In the genomic region with DNA sequence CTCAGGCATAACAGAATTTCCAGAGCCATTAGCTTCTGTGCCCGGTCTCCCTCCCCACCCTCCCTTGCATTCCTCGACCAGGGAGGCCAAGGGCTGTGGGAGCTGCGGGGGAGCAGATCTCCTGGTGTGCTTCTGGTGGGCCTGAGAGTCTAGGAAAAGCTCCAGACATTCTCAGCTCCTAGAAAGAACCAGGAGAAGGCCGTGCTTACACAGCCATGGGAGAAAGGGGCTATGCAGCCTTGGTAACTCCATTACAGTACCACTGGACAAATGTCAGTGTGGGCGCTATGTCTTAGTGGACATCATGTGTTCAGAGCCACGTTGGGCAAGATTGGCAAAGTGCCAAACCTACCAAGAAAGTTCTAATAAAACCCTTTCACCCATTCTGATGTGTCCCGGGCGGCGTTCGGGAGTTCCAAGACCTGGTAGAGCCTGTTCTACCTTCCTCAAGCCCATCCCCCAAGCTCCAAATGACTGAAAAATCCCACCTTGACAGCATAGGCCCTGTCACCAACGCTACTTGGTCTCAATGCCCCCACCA, we compare ENCODE assay signal across 8 mouse cellular contexts. TPM values are rescaled to one million over a fixed set of nuclear protein-coding genes. Genes with fewer than 3 reads are reported as not detected.
A peak's percentile ranks its signal among the peaks of the same experiment; 100 is the strongest.
DNase-seq lines count a peak whose midpoint lies in the region; ATAC-seq and TF ChIP-seq lines count a peak whose summit lies in the region.

No protein-coding gene starts in this region.

- H3K36me3 ChIP-seq in heart, embryonic 13.5 days, result peaks cover 26% of the 10 kb centered on the region
- no peaks in the 10 kb centered on the region for H3K36me3 ChIP-seq in midbrain, embryonic 11.5 days (ENCODE audit: control insufficient read depth, insufficient read depth, low read length)

- peaks cover 14% of the 10 kb centered on the region for H3K4me1 ChIP-seq in cerebellum, adult 2 months (ENCODE audit: control insufficient read depth, insufficient read depth, low read length)
- H3K4me1 ChIP-seq in bone marrow, adult 2 months (ENCODE audit: control insufficient read depth, insufficient read depth, low read length), result peaks cover 3% of the 10 kb centered on the region
- H3K4me1 ChIP-seq in heart, embryonic 13.5 days, result peaks cover 54% of the 10 kb centered on the region
- H3K4me1 ChIP-seq in midbrain, embryonic 11.5 days (ENCODE audit: control insufficient read depth, insufficient read depth, low read length), result peaks cover 11% of the 10 kb centered on the region; the same call in 1 of the 2 replicates

- peak; percentile 46 to 56 for DNase-seq in cerebellum, adult 2 months
- DNase-seq in cerebellum, adult 8-10 months, result no peak
- peak; percentile 62 for DNase-seq in kidney, postnatal 10 days
- DNase-seq in midbrain, embryonic 11.5 days (ENCODE audit: low spot score, missing footprints), result peak; percentile 72
- no peak for DNase-seq in layer of hippocampus, postnatal 25 days (ENCODE audit: extremely low spot score in 1 of 2, low spot score in 1 of 2)
- DNase-seq in frontal cortex, adult 2 months (ENCODE audit: extremely low spot score in 1 of 2, low spot score in 1 of 2), result no peak

- peak overlapping the region; percentile 90 for H3K4me3 ChIP-seq in cerebellum, adult 2 months (replicated peaks; ENCODE audit: insufficient read depth, low read depth, low read length)
- peak overlapping the region; percentile 76 for H3K4me3 ChIP-seq in bone marrow, adult 2 months (replicated peaks; ENCODE audit: control insufficient read depth, low read depth, low read length)
- peak overlapping the region; percentile 94 for H3K4me3 ChIP-seq in heart, embryonic 13.5 days
- peak overlapping the region; percentile 47 for H3K4me3 ChIP-seq in midbrain, embryonic 11.5 days (ENCODE audit: low read depth, low read length)

- no peak overlapping the region; the same call in 1 of the 2 replicates for H3K27ac ChIP-seq in cerebellum, adult 2 months (ENCODE audit: insufficient read depth, low read length)
- H3K27ac ChIP-seq in bone marrow, adult 2 months (ENCODE audit: control insufficient read depth, insufficient read depth, low read depth, low read length, poor library complexity), result peak overlapping the region; percentile 58
- H3K27ac ChIP-seq in heart, embryonic 13.5 days (replicated peaks), result peak overlapping the region; percentile 92
- no peak overlapping the region for H3K27ac ChIP-seq in midbrain, embryonic 11.5 days (ENCODE audit: low read depth, low read length)

- H3K27me3 ChIP-seq in cerebellum, adult 2 months (ENCODE audit: control insufficient read depth, insufficient read depth, low read length), result no peaks in the 10 kb centered on the region
- no peaks in the 10 kb centered on the region for H3K27me3 ChIP-seq in heart, embryonic 13.5 days (replicated peaks)
- H3K27me3 ChIP-seq in midbrain, embryonic 11.5 days (ENCODE audit: control insufficient read depth, insufficient read depth, low read length), result peaks cover 22% of the 10 kb centered on the region

- no peak for TF ChIP-seq CTCF in cerebellum, adult 2 months (IDR thresholded peaks at IDR 0.05; ENCODE audit: borderline replicate concordance, insufficient read depth, low read depth, low read length)
- no peak for TF ChIP-seq CTCF in bone marrow, adult 2 months (IDR thresholded peaks at IDR 0.05; ENCODE audit: control insufficient read depth, insufficient read depth, low read length)

- ATAC-seq in heart, embryonic 13.5 days (ENCODE audit: extremely low read depth, insufficient number of reproducible peaks, low FRiP score, low TSS enrichment), result 0 out of 2 replicates have a peak, but pooled peaks have one; percentile 3
- ATAC-seq in midbrain, embryonic 11.5 days (ENCODE audit: low FRiP score), result no peak

- peak overlapping the region; percentile 98 for H3K4me2 ChIP-seq in heart, embryonic 13.5 days
- H3K4me2 ChIP-seq in midbrain, embryonic 11.5 days, result peak overlapping the region; percentile 97

- WGBS in cerebellum, adult 2 months, result 12% methylated on average over 11 of the region's 11 CpGs
- 63% methylated on average over 11 of the region's 11 CpGs for WGBS in bone marrow, adult 2 months
- WGBS in heart, embryonic 13.5 days, result 9% methylated on average over 11 of the region's 11 CpGs
- WGBS in midbrain, embryonic 11.5 days, result 14% methylated on average over 11 of the region's 11 CpGs

- TF ChIP-seq POLR2A in cerebellum, adult 2 months (IDR thresholded peaks at IDR 0.05; ENCODE audit: borderline replicate concordance, insufficient read depth, low read length), result no peak
- TF ChIP-seq POLR2A in bone marrow, adult 2 months (IDR thresholded peaks at IDR 0.05; ENCODE audit: borderline replicate concordance, control insufficient read depth, low read depth, low read length), result no peak

- peak overlapping the region; percentile 97 for H3K9ac ChIP-seq in heart, embryonic 13.5 days
- peak overlapping the region; percentile 64 for H3K9ac ChIP-seq in midbrain, embryonic 11.5 days (ENCODE audit: low read length)

- H3K9me3 ChIP-seq in heart, embryonic 13.5 days, result no peaks in the 10 kb centered on the region
- H3K9me3 ChIP-seq in midbrain, embryonic 11.5 days (ENCODE audit: control insufficient read depth, low read length), result no peaks in the 10 kb centered on the region

RNA-seq across cellular contexts. Expression of gene Lmna, which starts 7.7 kb away (rescaled TPM):
- polyA plus RNA-seq in cerebellum, adult 2 months (2012; rRNA removed), result 51.4 and 57.1 TPM in 2 replicates
- 58.9 and 69.6 TPM in 2 replicates for polyA plus RNA-seq in bone marrow, adult 2 months (2011; ENCODE audit: insufficient read depth, insufficient read length, low replicate concordance, missing spikeins)
- 86.7 and 97.1 TPM in 2 replicates for polyA plus RNA-seq in heart, embryonic 13.5 days (2015; fragmentation: Nextera tagmentation; extraction: Ambion mirVana)
- polyA plus RNA-seq in midbrain, embryonic 11.5 days (2014; fragmentation: Nextera tagmentation; extraction: Ambion mirVana), result 17.9 and 21.2 TPM in 2 replicates
- 10 to 100 TPM; 35.6 to 38.8 TPM for total RNA-seq in layer of hippocampus, postnatal 25 days (2021)
- polyA plus RNA-seq in frontal cortex, adult 2 months (2012; rRNA removed), result 52.5 and 53.9 TPM in 2 replicates

RNA-seq across cellular contexts. Expression of gene Mex3a, which starts 30.1 kb away (rescaled TPM):
- 1.2 and 1.3 TPM in 2 replicates for polyA plus RNA-seq in cerebellum, adult 2 months (2012; rRNA removed)
- polyA plus RNA-seq in bone marrow, adult 2 months (2011; ENCODE audit: insufficient read depth, insufficient read length, low replicate concordance, missing spikeins), result 0.77 and 2.2 TPM in 2 replicates
- polyA plus RNA-seq in heart, embryonic 13.5 days (2015; fragmentation: Nextera tagmentation; extraction: Ambion mirVana), result 9.9 and 10.1 TPM in 2 replicates
- polyA plus RNA-seq in midbrain, embryonic 11.5 days (2014; fragmentation: Nextera tagmentation; extraction: Ambion mirVana), result 44.5 and 45.1 TPM in 2 replicates
- 1 to 10 TPM; 4.3 to 4.6 TPM for total RNA-seq in layer of hippocampus, postnatal 25 days (2021)
- 4.5 and 4.7 TPM in 2 replicates for polyA plus RNA-seq in frontal cortex, adult 2 months (2012; rRNA removed)

RNA-seq across cellular contexts. Expression of gene Sema4a, which starts 41.1 kb away (rescaled TPM):
- 31.6 and 31.8 TPM in 2 replicates for polyA plus RNA-seq in cerebellum, adult 2 months (2012; rRNA removed)
- polyA plus RNA-seq in bone marrow, adult 2 months (2011; ENCODE audit: insufficient read depth, insufficient read length, low replicate concordance, missing spikeins), result 43.9 and 131 TPM in 2 replicates
- 1.3 and 1.7 TPM in 2 replicates for polyA plus RNA-seq in heart, embryonic 13.5 days (2015; fragmentation: Nextera tagmentation; extraction: Ambion mirVana)
- polyA plus RNA-seq in midbrain, embryonic 11.5 days (2014; fragmentation: Nextera tagmentation; extraction: Ambion mirVana), result 6.3 and 6.8 TPM in 2 replicates
- 10 to 100 TPM; 33.3 to 42.8 TPM for total RNA-seq in layer of hippocampus, postnatal 25 days (2021)
- polyA plus RNA-seq in frontal cortex, adult 2 months (2012; rRNA removed), result 66.2 and 70.8 TPM in 2 replicates

RNA-seq across cellular contexts. Expression of gene Rab25, which starts 46.0 kb away (rescaled TPM):
- 0.46 and 1.4 TPM in 2 replicates for polyA plus RNA-seq in cerebellum, adult 2 months (2012; rRNA removed)
- polyA plus RNA-seq in bone marrow, adult 2 months (2011; ENCODE audit: insufficient read depth, insufficient read length, low replicate concordance, missing spikeins), result 1.4 TPM in 1 of 2 replicates, not detected in the other
- 1.1 and 1.5 TPM in 2 replicates for polyA plus RNA-seq in heart, embryonic 13.5 days (2015; fragmentation: Nextera tagmentation; extraction: Ambion mirVana)
- polyA plus RNA-seq in midbrain, embryonic 11.5 days (2014; fragmentation: Nextera tagmentation; extraction: Ambion mirVana), result 0.25 and 0.86 TPM in 2 replicates
- not detected for total RNA-seq in layer of hippocampus, postnatal 25 days (2021)
- 0.40 and 0.67 TPM in 2 replicates for polyA plus RNA-seq in frontal cortex, adult 2 months (2012; rRNA removed)

RNA-seq across cellular contexts. Expression of gene Lamtor2, which starts 50.8 kb away (rescaled TPM):
- 143 and 159 TPM in 2 replicates for polyA plus RNA-seq in cerebellum, adult 2 months (2012; rRNA removed)
- polyA plus RNA-seq in bone marrow, adult 2 months (2011; ENCODE audit: insufficient read depth, insufficient read length, low replicate concordance, missing spikeins), result 82.9 and 126 TPM in 2 replicates
- polyA plus RNA-seq in heart, embryonic 13.5 days (2015; fragmentation: Nextera tagmentation; extraction: Ambion mirVana), result 131 and 150 TPM in 2 replicates
- 87.2 and 103 TPM in 2 replicates for polyA plus RNA-seq in midbrain, embryonic 11.5 days (2014; fragmentation: Nextera tagmentation; extraction: Ambion mirVana)
- 100 to 1,000 TPM in 1 of 2 experiments, 10 to 100 TPM in 1; 99.5 to 115 TPM for total RNA-seq in layer of hippocampus, postnatal 25 days (2021)
- 110 and 131 TPM in 2 replicates for polyA plus RNA-seq in frontal cortex, adult 2 months (2012; rRNA removed)

Comparison
In these comparisons a context has a peak if more than half of its experiments do, and no peak if none do; other contexts are left out.
1. DNase-seq: peak in cerebellum, adult 2 months (2 of 2), kidney, postnatal 10 days (single experiment) and midbrain, embryonic 11.5 days (single experiment); none in cerebellum, adult 8-10 months (single experiment), layer of hippocampus, postnatal 25 days (0 of 2) and frontal cortex, adult 2 months (0 of 2).
2. H3K27ac ChIP-seq: peak in bone marrow, adult 2 months (single experiment) and heart, embryonic 13.5 days (single experiment); none in cerebellum, adult 2 months (single experiment) and midbrain, embryonic 11.5 days (single experiment).
3. Peak in every context shown above with its lines, with median percentiles within 50 percentile points of each other: H3K4me3 ChIP-seq.